Mouse (Mus musculus): ENCODE data around the gene Ptprj. TPM values are rescaled to one million over a fixed set of nuclear protein-coding genes. Genes with fewer than 3 reads are reported as not detected.

Ptprj gene
- polyA plus RNA-seq, 1 experiment from 2014 or later = 1.7 TPM

GRCm38 (mm10) chr2:90522455-90522854 is 58.0 kb downstream of the Ptprj start:
- no peak overlapping the region for H3K9ac ChIP-seq
- no peaks in the 10 kb centered on the region for H3K9me3 ChIP-seq (replicated peaks)
- no peak overlapping the region for H3K27ac ChIP-seq
- H3K27me3 ChIP-seq = no peaks in the 10 kb centered on the region
- peaks cover 55% of the 10 kb centered on the region for H3K4me1 ChIP-seq (replicated peaks)
- H3K4me2 ChIP-seq = no peak overlapping the region
- H3K4me3 ChIP-seq (replicated peaks) = no peak overlapping the region
- ATAC-seq (ENCODE audit: low read depth) (no peak), DNase-seq (no peak)
- WGBS (ENCODE audit: insufficient replicate concordance) = 75% methylated on average over 6 of the region's 6 CpGs
- H3K36me3 ChIP-seq = no peaks in the 10 kb centered on the region

GRCm38 (mm10) chr2:90521909-90522308 is 58.5 kb downstream of the Ptprj start:
- Histone ChIP-seq H3K4me1 (replicated peaks) (peaks cover 56% of the 10 kb centered on the region), H3K4me3 (replicated peaks) (no peak overlapping the region), H3K4me2 (no peak overlapping the region), H3K9ac (no peak overlapping the region), H3K27ac (no peak overlapping the region), H3K36me3 (no peaks in the 10 kb centered on the region), H3K27me3 (no peaks in the 10 kb centered on the region), H3K9me3 (replicated peaks) (no peaks in the 10 kb centered on the region)
- ATAC-seq (ENCODE audit: low read depth) = no peak
- DNase-seq = no peak
- WGBS (ENCODE audit: insufficient replicate concordance) = 40% methylated on average over 1 of the region's 1 CpGs

GRCm38 (mm10) chr2:90518296-90518695 is 62.2 kb downstream of the Ptprj start:
- Histone ChIP-seq H3K9ac (no peak overlapping the region), H3K4me2 (no peak overlapping the region), H3K4me1 (replicated peaks) (peaks cover 43% of the 10 kb centered on the region), H3K27me3 (no peaks in the 10 kb centered on the region), H3K27ac (no peak overlapping the region), H3K36me3 (no peaks in the 10 kb centered on the region), H3K4me3 (replicated peaks) (no peak overlapping the region), H3K9me3 (replicated peaks) (no peaks in the 10 kb centered on the region)
- 80% methylated on average over 6 of the region's 6 CpGs for WGBS (ENCODE audit: insufficient replicate concordance)
- DNase-seq (no peak), ATAC-seq (ENCODE audit: low read depth) (no peak)

GRCm38 (mm10) chr2:90514969-90515368 is 65.5 kb downstream of the Ptprj start:
- 64% methylated on average over 5 of the region's 5 CpGs for WGBS (ENCODE audit: insufficient replicate concordance)
- Histone ChIP-seq H3K4me2 (no peak overlapping the region), H3K36me3 (no peaks in the 10 kb centered on the region), H3K9me3 (replicated peaks) (no peaks in the 10 kb centered on the region), H3K9ac (no peak overlapping the region), H3K4me3 (replicated peaks) (no peak overlapping the region), H3K27ac (no peak overlapping the region), H3K4me1 (replicated peaks) (peaks cover 22% of the 10 kb centered on the region; the same call in 1 of the 2 replicates), H3K27me3 (no peaks in the 10 kb centered on the region)
- ATAC-seq (ENCODE audit: low read depth) (no peak), DNase-seq (no peak)

GRCm38 (mm10) chr2:90509268-90509667 is 71.2 kb downstream of the Ptprj start:
- no peaks in the 10 kb centered on the region for H3K27me3 ChIP-seq
- H3K4me2 ChIP-seq = no peak overlapping the region
- H3K4me1 ChIP-seq (replicated peaks) = peaks cover 21% of the 10 kb centered on the region
- H3K9ac ChIP-seq = no peak overlapping the region
- H3K9me3 ChIP-seq (replicated peaks) = no peaks in the 10 kb centered on the region
- no peak overlapping the region for H3K27ac ChIP-seq
- no peaks in the 10 kb centered on the region for H3K36me3 ChIP-seq
- WGBS (ENCODE audit: insufficient replicate concordance) = 89% methylated on average over 4 of the region's 4 CpGs
- no peak for DNase-seq
- no peak for ATAC-seq (ENCODE audit: low read depth)
- H3K4me3 ChIP-seq (replicated peaks) = no peak overlapping the region

- Histone ChIP-seq H3K4me2 (no peak overlapping the region), H3K36me3 (no peaks in the 10 kb centered on the region), H3K4me3 (replicated peaks) (no peak overlapping the region), H3K27ac (peak overlapping the region; percentile 8; the same call in 1 of the 2 replicates), H3K27me3 (no peaks in the 10 kb centered on the region), H3K9me3 (replicated peaks) (no peaks in the 10 kb centered on the region), H3K4me1 (replicated peaks) (peaks cover 52% of the 10 kb centered on the region), H3K9ac (no peak overlapping the region)
- DNase-seq = no peak
- ATAC-seq (ENCODE audit: low read depth) = no peak
- 69% methylated on average over 3 of the region's 3 CpGs for WGBS (ENCODE audit: insufficient replicate concordance)
Measured at GRCm38 (mm10) chr2:90506143-90506542, 74.3 kb downstream of the Ptprj start.

GRCm38 (mm10) chr2:90504731-90505171 is 75.7 kb downstream of the Ptprj start:
- Histone ChIP-seq H3K9ac (0 out of 2 replicates have a peak overlapping the region, but pooled peaks have one; percentile 19), H3K9me3 (replicated peaks) (no peaks in the 10 kb centered on the region), H3K4me3 (replicated peaks) (no peak overlapping the region), H3K36me3 (no peaks in the 10 kb centered on the region), H3K4me2 (no peak overlapping the region), H3K27me3 (no peaks in the 10 kb centered on the region), H3K27ac (peak overlapping the region; percentile 91), H3K4me1 (replicated peaks) (peaks cover 57% of the 10 kb centered on the region)
- 31% methylated on average over 6 of the region's 6 CpGs for WGBS (ENCODE audit: insufficient replicate concordance)
- no peak for ATAC-seq (ENCODE audit: low read depth)
- DNase-seq = peak; percentile 9

- Histone ChIP-seq H3K4me1 (replicated peaks) (peaks cover 68% of the 10 kb centered on the region), H3K4me3 (replicated peaks) (peak overlapping the region; percentile 21; the same call in 1 of the 2 replicates), H3K9me3 (replicated peaks) (no peaks in the 10 kb centered on the region), H3K27me3 (no peaks in the 10 kb centered on the region), H3K36me3 (no peaks in the 10 kb centered on the region), H3K4me2 (peak overlapping the region; percentile 62), H3K9ac (peak overlapping the region; percentile 66), H3K27ac (peak overlapping the region; percentile 91)
- 24% methylated on average over 3 of the region's 3 CpGs for WGBS (ENCODE audit: insufficient replicate concordance)
- DNase-seq (peak; percentile 65), ATAC-seq (ENCODE audit: low read depth) (peak; percentile 89)
Measured at GRCm38 (mm10) chr2:90503182-90503833, 77.1 kb downstream of the Ptprj start.

- no peaks in the 10 kb centered on the region for H3K9me3 ChIP-seq (replicated peaks)
- peak overlapping the region; percentile 21; the same call in 1 of the 2 replicates for H3K4me3 ChIP-seq (replicated peaks)
- peak overlapping the region; percentile 62 for H3K4me2 ChIP-seq
- peak overlapping the region; percentile 91 for H3K27ac ChIP-seq
- no peaks in the 10 kb centered on the region for H3K36me3 ChIP-seq
- H3K27me3 ChIP-seq = no peaks in the 10 kb centered on the region
- DNase-seq (no peak), ATAC-seq (ENCODE audit: low read depth) (peak; percentile 58)
- H3K9ac ChIP-seq = peak overlapping the region; percentile 54
- H3K4me1 ChIP-seq (replicated peaks) = peaks cover 72% of the 10 kb centered on the region
Measured at GRCm38 (mm10) chr2:90502738-90503137, 77.7 kb downstream of the Ptprj start.

GRCm38 (mm10) chr2:90501708-90502107 is 78.7 kb downstream of the Ptprj start:
- H3K36me3 ChIP-seq = no peaks in the 10 kb centered on the region
- H3K4me2 ChIP-seq = no peak overlapping the region
- no peak overlapping the region for H3K4me3 ChIP-seq (replicated peaks)
- no peak overlapping the region for H3K9ac ChIP-seq
- 72% methylated on average over 3 of the region's 3 CpGs for WGBS (ENCODE audit: insufficient replicate concordance)
- no peak for DNase-seq
- no peaks in the 10 kb centered on the region for H3K27me3 ChIP-seq
- H3K4me1 ChIP-seq (replicated peaks) = peaks cover 79% of the 10 kb centered on the region
- no peak for ATAC-seq (ENCODE audit: low read depth)
- H3K27ac ChIP-seq = peak overlapping the region; percentile 91
- no peaks in the 10 kb centered on the region for H3K9me3 ChIP-seq (replicated peaks)

- Histone ChIP-seq H3K27me3 (no peaks in the 10 kb centered on the region), H3K9ac (no peak overlapping the region), H3K9me3 (replicated peaks) (no peaks in the 10 kb centered on the region), H3K4me2 (no peak overlapping the region), H3K27ac (no peak overlapping the region), H3K4me1 (replicated peaks) (peaks cover 80% of the 10 kb centered on the region), H3K36me3 (no peaks in the 10 kb centered on the region), H3K4me3 (replicated peaks) (no peak overlapping the region)
- ATAC-seq (ENCODE audit: low read depth) = no peak
- no peak for DNase-seq
Measured at GRCm38 (mm10) chr2:90500892-90501291, 79.6 kb downstream of the Ptprj start.

- no peak overlapping the region for H3K27ac ChIP-seq
- no peak overlapping the region for H3K9ac ChIP-seq
- no peaks in the 10 kb centered on the region for H3K36me3 ChIP-seq
- no peak for ATAC-seq (ENCODE audit: low read depth)
- H3K4me1 ChIP-seq (replicated peaks) = peaks cover 64% of the 10 kb centered on the region
- H3K4me2 ChIP-seq = no peak overlapping the region
- no peaks in the 10 kb centered on the region for H3K27me3 ChIP-seq
- 62% methylated on average over 1 of the region's 1 CpGs for WGBS (ENCODE audit: insufficient replicate concordance)
- no peaks in the 10 kb centered on the region for H3K9me3 ChIP-seq (replicated peaks)
- no peak overlapping the region for H3K4me3 ChIP-seq (replicated peaks)
- DNase-seq = no peak
Measured at GRCm38 (mm10) chr2:90499002-90499401, 81.4 kb downstream of the Ptprj start.
